In genomic region chr9:63816540-63816939, GRCm38 (mm10) we compare ENCODE assay signal across 10 mouse cellular contexts. TPM values are rescaled to one million over a fixed set of nuclear protein-coding genes. Genes with fewer than 3 reads are reported as not detected.
DNase-seq lines count a peak whose midpoint lies in the region; TF ChIP-seq lines count a peak whose summit lies in the region.
"Had no signal": no experiment of that assay in that cellular context is flagged by ENCODE, and none has a peak within 500 bp of the region (broad histone marks: within the 10 kb centered on the region; RNA-seq: fewer than 3 reads in every experiment).

No protein-coding gene starts in this region.

- H3K27ac ChIP-seq in left cerebral cortex, adult 2 months, result no peak overlapping the region
- no peak overlapping the region for H3K27ac ChIP-seq in ES-E14 (ENCODE audit: insufficient read depth, low read depth, low read length, poor library complexity, severe bottlenecking)
- H3K27ac ChIP-seq: heart, embryonic 13.5 days; neural tube, embryonic 15.5 days had no signal

- intact Hi-C loops in left cerebral cortex, adult 2 months (cut with DNase I), result no loop called here
- intact Hi-C loops in left cerebral cortex, postnatal 36 days (cut with DNase I), result no loop called here
- intact Hi-C loops in gastrocnemius, postnatal 14 days (cut with DNase I; ENCODE audit: low total_unique reads), result no loop called here

- no peaks in the 10 kb centered on the region for H3K36me3 ChIP-seq in ES-E14 (ENCODE audit: control insufficient read depth, insufficient read depth, low read length, poor library complexity, severe bottlenecking)
- no peaks in the 10 kb centered on the region for H3K36me3 ChIP-seq in splenic B cell, adult 2 months (ENCODE audit: control insufficient read depth, insufficient read depth, low read length, poor library complexity, severe bottlenecking)
- H3K36me3 ChIP-seq: heart, embryonic 13.5 days; neural tube, embryonic 15.5 days had no signal

- H3K4me1 ChIP-seq in ES-E14 (ENCODE audit: control insufficient read depth in 2 of 2, insufficient read depth in 2 of 2, low read length in 2 of 2, poor library complexity in 1 of 2), result no peaks in the 10 kb centered on the region
- H3K4me1 ChIP-seq: neural tube, embryonic 15.5 days had no signal

- H3K9me3 ChIP-seq in ES-E14 (ENCODE audit: control insufficient read depth, insufficient read depth, low read depth, low read length), result no peaks in the 10 kb centered on the region
- H3K9me3 ChIP-seq: heart, embryonic 13.5 days; neural tube, embryonic 15.5 days had no signal

- no peak overlapping the region for H3K9ac ChIP-seq in ES-E14 (ENCODE audit: insufficient read depth, low read depth, low read length, poor library complexity, severe bottlenecking)
- H3K9ac ChIP-seq: heart, embryonic 13.5 days; neural tube, embryonic 15.5 days had no signal

- H3K27me3 ChIP-seq in splenic B cell, adult 2 months (ENCODE audit: control insufficient read depth, insufficient read depth, low read length, poor library complexity, severe bottlenecking), result no peaks in the 10 kb centered on the region
- H3K27me3 ChIP-seq: heart, embryonic 13.5 days; neural tube, embryonic 15.5 days had no signal

- no peak overlapping the region for H3K4me3 ChIP-seq in left cerebral cortex, adult 2 months
- H3K4me3 ChIP-seq in ES-E14 (ENCODE audit: insufficient read depth in 1 of 2, low read depth in 1 of 2, low read length in 2 of 2, poor library complexity in 1 of 2, severe bottlenecking in 1 of 2), result no peak overlapping the region
- H3K4me3 ChIP-seq: heart, embryonic 13.5 days; neural tube, embryonic 15.5 days had no signal

- TF ChIP-seq CTCF in left cerebral cortex, adult 2 months (IDR thresholded peaks at IDR 0.05), result peak; percentile 43
- TF ChIP-seq CTCF in brain, embryonic 14.5 days (IDR thresholded peaks at IDR 0.05; ENCODE audit: borderline replicate concordance, extremely low read depth, insufficient read depth, insufficient read length), result peak; percentile 54

- in situ Hi-C loops in ES-E14 (cut with MboI; ENCODE audit: low sequenced_read_pairs in 2 of 2, unreplicated experiment in 2 of 2), result no loop called here

- DNase-seq in left cerebral cortex, adult 2 months (ENCODE audit: extremely low spot score in 1 of 2, low spot score in 2 of 2), result no peak
- DNase-seq in left cerebral cortex, postnatal 36 days (ENCODE audit: low spot score in 2 of 2), result no peak
- DNase-seq in ES-E14 (ENCODE audit: low read depth, low spot score), result no peak
- DNase-seq in brain, embryonic 14.5 days (ENCODE audit: low read depth), result no peak
- peak; percentile 54 for DNase-seq in splenic B cell, adult 2 months (ENCODE audit: low read depth, low spot score)
- DNase-seq in right cerebral cortex, postnatal 14 days, result no peak
- no peak for DNase-seq in gastrocnemius, postnatal 14 days
- DNase-seq: cerebellum, adult 11-12 months had no signal

- no peak for TF ChIP-seq POLR2A in brain, embryonic 14.5 days (IDR thresholded peaks at IDR 0.05; ENCODE audit: borderline replicate concordance, extremely low read depth, insufficient read depth, insufficient read length, poor library complexity, severe bottlenecking)

TF ChIP-seq in ES-E14, 5 proteins besides CTCF, POLR2A, EP300 and RAD21:
- TF ChIP-seq ZC3H11A (IDR thresholded peaks at IDR 0.05; ENCODE audit: borderline replicate concordance, low read depth, low read length) (peak; percentile 66), ZNF384 (IDR thresholded peaks at IDR 0.05; ENCODE audit: low read depth, low read length) (peak; percentile 64), HCFC1 (IDR thresholded peaks at IDR 0.05; ENCODE audit: borderline replicate concordance, insufficient read depth, low read length) (no peak), MAFK (IDR thresholded peaks at IDR 0.05; ENCODE audit: insufficient read depth, low read depth, low read length) (no peak), CHD2 (IDR thresholded peaks at IDR 0.05; ENCODE audit: low read depth, low read length) (no peak)
TF ChIP-seq in ES-E14: peak in this region for 2.

RNA-seq across cellular contexts. Expression of gene Smad3, which starts 58.7 kb away (rescaled TPM):
- 10 to 100 TPM; 60.0 to 69.0 TPM for total RNA-seq in left cerebral cortex, adult 2 months (2021)
- 10 to 100 TPM; 45.2 to 71.2 TPM for total RNA-seq in left cerebral cortex, postnatal 36 days (2021)
- total RNA-seq in ES-E14 (2012; rRNA removed), result 11.6 and 15.2 TPM in 2 replicates
- 15.0 and 25.5 TPM in 2 replicates for polyA plus RNA-seq in brain, embryonic 14.5 days (2012; rRNA removed)
- 10 to 100 TPM; 39.3 to 40.2 TPM for total RNA-seq in gastrocnemius, postnatal 14 days (2021)
